Mouse (Mus musculus) ovary, postnatal 10 days (tissue): ENCODE results near the gene Anapc1.

Experiments
- DNase-seq: peaks from one replicate; pipeline ENCODE4 v3.0.0; 2022; ENCODE audit warnings: low spot score

Anapc1 gene

DNA sequence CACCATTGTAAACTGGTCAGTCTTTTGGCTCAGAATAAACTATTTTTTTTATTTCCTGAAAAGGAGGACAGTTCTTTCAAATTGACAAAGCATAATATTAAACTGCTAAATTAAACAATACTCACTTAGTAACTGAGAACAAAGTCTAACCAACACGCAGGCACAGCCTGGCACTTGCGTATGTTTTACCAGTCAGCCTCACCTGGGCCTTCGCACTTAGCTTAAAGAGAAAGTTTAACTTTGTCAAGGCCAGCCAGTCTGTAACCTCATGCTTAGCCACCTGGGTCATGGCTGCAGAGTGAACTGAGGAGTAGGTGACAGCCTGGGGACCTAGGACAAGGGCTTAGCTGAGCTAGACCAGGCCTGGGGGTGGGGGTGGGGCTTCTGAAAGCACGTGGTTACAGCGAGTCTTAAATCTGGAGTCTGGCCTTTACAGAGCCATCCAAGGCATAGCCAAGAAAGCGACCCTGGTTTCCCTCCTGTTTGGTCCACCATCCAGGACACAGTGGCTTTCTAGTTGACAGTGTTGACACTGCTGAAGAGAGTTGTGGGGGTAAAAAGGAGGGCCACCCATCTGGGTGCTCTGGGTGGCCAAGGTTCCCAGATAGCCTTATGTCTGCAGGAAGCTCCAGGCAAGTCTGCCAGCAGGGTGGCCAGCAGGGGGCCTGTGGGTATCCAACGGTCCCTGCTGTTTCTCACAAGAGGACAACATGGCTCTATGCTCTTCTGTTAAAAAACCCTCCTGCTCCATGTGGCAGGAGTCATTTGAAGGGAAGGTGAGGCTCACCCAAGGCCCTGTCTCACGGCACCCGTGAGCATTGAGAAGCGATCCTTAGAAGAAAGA lies 120.7 kb downstream of the Anapc1 start:
- DNase-seq = no peak

- DNase-seq = no peak
Measured at GRCm38 (mm10) chr2:128565904-128566303, 121.3 kb downstream of the Anapc1 start.

DNA sequence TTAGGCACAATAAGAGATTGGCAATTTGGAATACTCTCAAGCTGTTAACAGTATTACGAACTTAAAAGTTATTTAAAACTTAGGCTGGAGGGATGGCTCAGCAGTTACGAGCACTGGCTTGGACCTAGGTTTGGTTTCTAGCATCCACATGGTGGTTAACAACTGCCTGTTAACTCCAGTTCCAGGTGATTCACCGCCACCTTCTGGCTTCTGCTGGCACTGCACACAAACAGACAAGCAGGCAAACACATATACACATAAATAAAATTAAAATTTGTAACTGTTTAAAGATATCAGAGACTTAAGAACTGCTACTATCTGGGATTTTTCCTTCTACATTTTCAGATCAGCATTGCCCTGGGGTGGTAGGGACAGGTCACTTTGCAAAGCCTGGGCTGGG lies 123.0 kb downstream of the Anapc1 start:
- no peak for DNase-seq
